Mouse (Mus musculus): ENCODE results near the gene Ptk7. TPM values are rescaled to one million over a fixed set of nuclear protein-coding genes. Genes with fewer than 3 reads are reported as not detected.

The Ptk7 gene
- polyA plus RNA-seq, 1 experiment from 2014 or later, result 69.7 TPM

GRCm38 (mm10) chr17:46525065-46525464, 104.2 kb downstream of the Ptk7 start:
- Histone ChIP-seq H3K9me3 (no peaks in the 10 kb centered on the region), H3K4me1 (no peaks in the 10 kb centered on the region), H3K4me2 (replicated peaks) (no peak overlapping the region), H3K4me3 (no peak overlapping the region), H3K27me3 (replicated peaks) (peaks cover 14% of the 10 kb centered on the region), H3K27ac (no peak overlapping the region), H3K36me3 (peaks cover 24% of the 10 kb centered on the region), H3K9ac (no peak overlapping the region)
- ATAC-seq (ENCODE audit: low FRiP score, low read depth), result no peak
- 87% methylated on average over 10 of the region's 10 CpGs for WGBS

DNA sequence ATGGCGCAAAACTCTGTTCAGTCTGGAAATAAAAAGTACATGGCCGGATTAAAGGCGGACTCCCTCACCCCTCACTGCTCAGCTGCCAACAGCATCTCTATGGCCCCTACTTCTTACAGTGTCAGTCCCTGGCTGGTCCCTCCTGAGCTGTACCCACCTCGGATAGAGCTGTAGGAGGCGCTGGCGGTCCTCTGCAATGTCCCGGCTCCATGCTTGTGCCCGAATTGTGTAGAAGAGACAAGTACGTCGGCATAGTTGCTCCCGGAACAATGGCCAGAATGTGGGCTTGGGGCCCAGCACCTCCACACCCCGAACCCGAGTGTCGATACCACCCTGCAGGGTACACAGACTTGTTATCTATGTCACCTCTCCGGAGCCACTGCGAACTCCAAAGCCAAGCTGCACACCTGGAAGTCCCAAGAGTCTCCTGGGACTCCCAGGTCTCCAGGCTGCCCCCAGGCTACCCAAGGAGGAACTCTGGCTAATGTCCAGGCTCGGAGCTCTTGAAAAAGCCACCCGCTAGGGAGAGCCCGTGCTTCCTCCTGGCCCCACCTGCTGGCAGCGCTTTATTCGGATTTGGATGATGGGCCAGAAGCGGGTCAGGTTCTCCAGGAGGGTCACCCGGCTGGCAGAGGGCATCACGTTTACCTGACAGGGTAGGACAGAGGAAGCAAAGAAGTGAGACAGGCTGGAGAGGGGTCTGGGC, 107.2 kb downstream of the Ptk7 start:
- Histone ChIP-seq H3K4me3 (no peak overlapping the region), H3K9me3 (no peaks in the 10 kb centered on the region), H3K4me2 (replicated peaks) (no peak overlapping the region), H3K27ac (no peak overlapping the region), H3K9ac (no peak overlapping the region), H3K4me1 (no peaks in the 10 kb centered on the region), H3K27me3 (replicated peaks) (peaks cover 22% of the 10 kb centered on the region), H3K36me3 (0 out of 2 replicates have a peak, but pooled peaks cover 14% of the 10 kb centered on the region)
- ATAC-seq (ENCODE audit: low FRiP score, low read depth), result no peak
- 32% methylated on average over 24 of the region's 24 CpGs for WGBS

- Histone ChIP-seq H3K9me3 (no peaks in the 10 kb centered on the region), H3K4me2 (replicated peaks) (no peak overlapping the region), H3K27me3 (replicated peaks) (peaks cover 22% of the 10 kb centered on the region), H3K9ac (no peak overlapping the region; the same call in 1 of the 2 replicates), H3K27ac (no peak overlapping the region), H3K4me1 (no peaks in the 10 kb centered on the region), H3K4me3 (no peak overlapping the region), H3K36me3 (0 out of 2 replicates have a peak, but pooled peaks cover 14% of the 10 kb centered on the region)
- ATAC-seq (ENCODE audit: low FRiP score, low read depth), result no peak
- 81% methylated on average over 9 of the region's 9 CpGs for WGBS
Measured at GRCm38 (mm10) chr17:46521174-46521573, 108.1 kb downstream of the Ptk7 start.

DNA sequence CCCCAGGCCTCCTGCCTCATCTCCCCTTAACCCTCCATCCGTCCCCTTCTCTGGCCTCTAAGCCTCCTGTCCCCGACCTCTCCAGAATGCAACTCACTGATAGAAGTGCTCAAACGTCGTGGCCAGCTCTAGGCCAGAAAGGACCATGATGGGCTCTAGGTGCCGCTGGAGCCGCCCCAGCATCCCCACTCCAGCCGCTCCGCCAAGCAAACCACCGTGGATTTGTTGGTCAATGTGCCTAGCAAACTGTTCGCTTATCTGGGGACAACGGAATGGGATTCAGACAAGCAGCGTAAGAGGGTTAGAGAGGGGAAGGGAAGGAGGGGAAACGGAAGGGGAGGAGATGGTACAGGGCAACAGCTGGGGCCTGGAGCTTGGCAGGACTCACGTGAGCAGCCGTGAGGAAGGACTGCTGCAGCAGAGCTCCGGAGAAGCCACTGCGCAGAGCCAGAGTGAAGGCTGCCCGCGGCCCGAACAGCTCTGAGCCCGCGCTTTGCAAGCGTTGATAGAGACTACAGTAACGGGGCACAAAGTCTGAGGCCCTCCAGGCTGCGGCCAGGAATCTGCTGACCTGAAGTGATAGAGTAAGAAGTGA, 108.8 kb downstream of the Ptk7 start:
- H3K27me3 ChIP-seq (replicated peaks), result peaks cover 22% of the 10 kb centered on the region
- no peak overlapping the region for H3K9ac ChIP-seq
- 48% methylated on average over 25 of the region's 25 CpGs for WGBS
- peak overlapping the region; percentile 20; the same call in 1 of the 2 replicates for H3K4me2 ChIP-seq (replicated peaks)
- 0 out of 2 replicates have a peak, but pooled peaks cover 9% of the 10 kb centered on the region for H3K36me3 ChIP-seq
- no peaks in the 10 kb centered on the region for H3K9me3 ChIP-seq
- H3K4me1 ChIP-seq, result no peaks in the 10 kb centered on the region
- H3K27ac ChIP-seq, result no peak overlapping the region
- H3K4me3 ChIP-seq, result no peak overlapping the region
- ATAC-seq (ENCODE audit: low FRiP score, low read depth), result no peak

- H3K9ac ChIP-seq, result no peak overlapping the region
- no peak for ATAC-seq (ENCODE audit: low FRiP score, low read depth)
- no peaks in the 10 kb centered on the region for H3K4me1 ChIP-seq
- no peak overlapping the region for H3K4me3 ChIP-seq
- peaks cover 22% of the 10 kb centered on the region for H3K27me3 ChIP-seq (replicated peaks)
- WGBS, result 56% methylated on average over 10 of the region's 10 CpGs
- 0 out of 2 replicates have a peak, but pooled peaks cover 5% of the 10 kb centered on the region for H3K36me3 ChIP-seq
- peak overlapping the region; percentile 20; the same call in 1 of the 2 replicates for H3K4me2 ChIP-seq (replicated peaks)
- H3K27ac ChIP-seq, result no peak overlapping the region
- H3K9me3 ChIP-seq, result no peaks in the 10 kb centered on the region
Measured at GRCm38 (mm10) chr17:46519971-46520370, 109.3 kb downstream of the Ptk7 start.

Small RNA genes lying within 50 kb of the gene (microRNA-seq; reads per million reads assigned to microRNA genes)
- gene Mir6976, result not detected

Other genes starting within 250 kb of the Ptk7 start
- 17.1 and 18.4 TPM in 2 replicates for gene Zfp318, start 245.8 kb downstream of the Ptk7 start, polyA plus RNA-seq (2016; fragmentation: Nextera tagmentation; extraction: Ambion mirVana)
- gene Crip3, start 200.6 kb downstream of the Ptk7 start, polyA plus RNA-seq (2016; fragmentation: Nextera tagmentation; extraction: Ambion mirVana), result 0.74 and 0.75 TPM in 2 replicates
- not detected in 2 replicates for gene Slc22a7, start 191.0 kb downstream of the Ptk7 start, polyA plus RNA-seq (2016; fragmentation: Nextera tagmentation; extraction: Ambion mirVana)
- gene Ttbk1, start 141.8 kb downstream of the Ptk7 start, polyA plus RNA-seq (2016; fragmentation: Nextera tagmentation; extraction: Ambion mirVana), result 6.2 and 7.1 TPM in 2 replicates
- gene Dnph1, start 132.8 kb downstream of the Ptk7 start, polyA plus RNA-seq (2016; fragmentation: Nextera tagmentation; extraction: Ambion mirVana), result 40.5 and 42.3 TPM in 2 replicates
- 13.4 and 15.3 TPM in 2 replicates for gene Cul9, start 83.1 kb downstream of the Ptk7 start, polyA plus RNA-seq (2016; fragmentation: Nextera tagmentation; extraction: Ambion mirVana)
- gene Srf, start 73.3 kb downstream of the Ptk7 start, polyA plus RNA-seq (2016; fragmentation: Nextera tagmentation; extraction: Ambion mirVana), result 5.6 and 8.4 TPM in 2 replicates
- 45.2 and 47.4 TPM in 2 replicates for gene Klc4, start 16.5 kb upstream of the Ptk7 start, polyA plus RNA-seq (2016; fragmentation: Nextera tagmentation; extraction: Ambion mirVana)
- gene Mrpl2, start 16.7 kb upstream of the Ptk7 start, polyA plus RNA-seq (2016; fragmentation: Nextera tagmentation; extraction: Ambion mirVana), result 76.9 and 86.9 TPM in 2 replicates
- 42.0 and 45.2 TPM in 2 replicates for gene Cul7, start 20.8 kb upstream of the Ptk7 start, polyA plus RNA-seq (2016; fragmentation: Nextera tagmentation; extraction: Ambion mirVana)
- gene Rrp36, start 44.8 kb upstream of the Ptk7 start, polyA plus RNA-seq (2016; fragmentation: Nextera tagmentation; extraction: Ambion mirVana), result 52.1 and 54.1 TPM in 2 replicates
- gene Mea1, start 49.3 kb upstream of the Ptk7 start, polyA plus RNA-seq (2016; fragmentation: Nextera tagmentation; extraction: Ambion mirVana), result 178 and 189 TPM in 2 replicates
- gene Klhdc3, start 51.4 kb upstream of the Ptk7 start, polyA plus RNA-seq (2016; fragmentation: Nextera tagmentation; extraction: Ambion mirVana), result 146 and 148 TPM in 2 replicates
- gene Ppp2r5d, start 75.6 kb upstream of the Ptk7 start, polyA plus RNA-seq (2016; fragmentation: Nextera tagmentation; extraction: Ambion mirVana), result 89.5 and 107 TPM in 2 replicates
- gene Pex6, start 82.0 kb upstream of the Ptk7 start, polyA plus RNA-seq (2016; fragmentation: Nextera tagmentation; extraction: Ambion mirVana), result 35.8 and 36.9 TPM in 2 replicates
- 0.43 and 0.49 TPM in 2 replicates for gene Gnmt, start 99.7 kb upstream of the Ptk7 start, polyA plus RNA-seq (2016; fragmentation: Nextera tagmentation; extraction: Ambion mirVana)
- gene Cnpy3, start 122.7 kb upstream of the Ptk7 start, polyA plus RNA-seq (2016; fragmentation: Nextera tagmentation; extraction: Ambion mirVana), result 58.4 and 62.0 TPM in 2 replicates
- 0.41 and 0.65 TPM in 2 replicates for gene Ptcra, start 134.2 kb upstream of the Ptk7 start, polyA plus RNA-seq (2016; fragmentation: Nextera tagmentation; extraction: Ambion mirVana)
- 34.9 and 46.6 TPM in 2 replicates for gene 2310039H08Rik, start 143.1 kb upstream of the Ptk7 start, polyA plus RNA-seq (2016; fragmentation: Nextera tagmentation; extraction: Ambion mirVana)
- 125 and 139 TPM in 2 replicates for gene Rpl7l1, start 153.2 kb upstream of the Ptk7 start, polyA plus RNA-seq (2016; fragmentation: Nextera tagmentation; extraction: Ambion mirVana)
- gene Bicral, start 229.0 kb upstream of the Ptk7 start, polyA plus RNA-seq (2016; fragmentation: Nextera tagmentation; extraction: Ambion mirVana), result 7.0 and 8.0 TPM in 2 replicates

Measured in neural tube, embryonic 12.5 days (tissue).